Mouse (Mus musculus) kidney, embryonic 15.5 days (tissue): ENCODE results near the gene Zfp335. TPM values are rescaled to one million over a fixed set of nuclear protein-coding genes. Genes with fewer than 3 reads are reported as not detected.
A peak's percentile ranks its signal among the peaks of the same experiment; 100 is the strongest.
"Not testable (repeated sequence)": the region's sequence is repeated elsewhere in the genome, so short reads cannot be mapped to it uniquely, and the experiment has no call there.

Experiments
- ATAC-seq: fragments of 200-750 bp; cut with Nextera tagmentation; replicated peaks from 2 replicates; pipeline ENCODE4 v1.8.0; 2017; ENCODE audit warnings: moderate TSS enrichment; ENCODE audit not compliant: low FRiP score
- H3K27ac ChIP-seq: fragments of 300-500 bp; sonication (generic); 2 replicates; pipeline ENCODE4 v1.5.1; 2015; ENCODE audit warnings: mild to moderate bottlenecking, inconsistent platforms
- H3K27me3 ChIP-seq: fragments of 300-500 bp; sonication (generic); 2 replicates; pipeline ENCODE4 v1.6.1; 2015; ENCODE audit warnings: inconsistent platforms
- H3K36me3 ChIP-seq: fragments of 300-500 bp; sonication (generic); 2 replicates; pipeline ENCODE4 v1.6.1; 2015; ENCODE audit warnings: inconsistent platforms
- H3K4me1 ChIP-seq: fragments of 300-500 bp; sonication (generic); 2 replicates; pipeline ENCODE4 v1.6.1; 2015; ENCODE audit warnings: inconsistent platforms
- H3K4me2 ChIP-seq: fragments of 300-500 bp; sonication (generic); 2 replicates; pipeline ENCODE4 v1.6.1; 2015; ENCODE audit warnings: moderate library complexity, mild to moderate bottlenecking, inconsistent platforms
- H3K4me3 ChIP-seq: fragments of 300-500 bp; sonication (generic); replicated peaks from 2 replicates; pipeline ENCODE4 v1.5.1; 2015; ENCODE audit warnings: mild to moderate bottlenecking, inconsistent platforms
- H3K9ac ChIP-seq: fragments of 300-500 bp; sonication (generic); 2 replicates; pipeline ENCODE4 v1.6.1; 2015; ENCODE audit warnings: mild to moderate bottlenecking, inconsistent platforms
- H3K9me3 ChIP-seq: fragments of 300-500 bp; sonication (generic); replicated peaks from 2 replicates; pipeline ENCODE4 v1.6.1; 2016; ENCODE audit warnings: inconsistent platforms
- WGBS: fragments of 180-500 bp; shearing (Covaris S2); methylation state at CpG from one replicate; pipeline ENCODE4 v1.1.7; 2015; ENCODE audit warnings: mixed read lengths; 5-methylcytosine and 5-hydroxymethylcytosine counted together
- polyA plus RNA-seq: library from polyadenylated mRNA; unstranded; fragments of >200 nt; fragmentation: Nextera tagmentation; extraction: Ambion mirVana; gene quantifications from 2 replicates; pipeline ENCODE4 v1.2.1, GENCODE M21; 2015

Gene Zfp335
- polyA plus RNA-seq, 1 experiment from 2014 or later, result 14.4 TPM

GRCm38 (mm10) chr2:164891056-164891834 is 20.3 kb downstream of the Zfp335 start:
- H3K4me3 ChIP-seq, result no peak overlapping the region
- ATAC-seq, result no peak
- H3K36me3 ChIP-seq, result peaks cover 100% of the 10 kb centered on the region
- 82% methylated on average over 13 of the region's 13 CpGs for WGBS
- H3K27ac ChIP-seq, result no peak overlapping the region
- H3K9me3 ChIP-seq, result no peaks in the 10 kb centered on the region
- H3K9ac ChIP-seq, result no peak overlapping the region
- no peaks in the 10 kb centered on the region for H3K27me3 ChIP-seq
- no peak overlapping the region for H3K4me2 ChIP-seq
- peaks cover 8% of the 10 kb centered on the region; the same call in 1 of the 2 replicates for H3K4me1 ChIP-seq

GRCm38 (mm10) chr2:164890411-164891049 is 21.0 kb downstream of the Zfp335 start:
- Histone ChIP-seq H3K36me3 (peaks cover 100% of the 10 kb centered on the region), H3K27ac (no peak overlapping the region), H3K4me1 (peaks cover 8% of the 10 kb centered on the region; the same call in 1 of the 2 replicates), H3K9ac (no peak overlapping the region), H3K4me3 (no peak overlapping the region), H3K9me3 (no peaks in the 10 kb centered on the region), H3K27me3 (no peaks in the 10 kb centered on the region), H3K4me2 (no peak overlapping the region)
- WGBS, result 88% methylated on average over 24 of the region's 24 CpGs
- no peak for ATAC-seq

- ATAC-seq, result no peak
- no peak overlapping the region for H3K27ac ChIP-seq
- H3K4me1 ChIP-seq, result peaks cover 8% of the 10 kb centered on the region; the same call in 1 of the 2 replicates
- H3K4me3 ChIP-seq, result no peak overlapping the region
- H3K4me2 ChIP-seq, result no peak overlapping the region
- WGBS, result 87% methylated on average over 2 of the region's 2 CpGs
- H3K9ac ChIP-seq, result no peak overlapping the region
- H3K9me3 ChIP-seq, result no peaks in the 10 kb centered on the region
- no peaks in the 10 kb centered on the region for H3K27me3 ChIP-seq
- peaks cover 100% of the 10 kb centered on the region for H3K36me3 ChIP-seq
Measured at GRCm38 (mm10) chr2:164889960-164890359, 21.6 kb downstream of the Zfp335 start.

- Histone ChIP-seq H3K4me2 (no peak overlapping the region), H3K27me3 (no peaks in the 10 kb centered on the region), H3K9me3 (no peaks in the 10 kb centered on the region), H3K36me3 (peaks cover 99% of the 10 kb centered on the region), H3K27ac (no peak overlapping the region), H3K9ac (no peak overlapping the region), H3K4me3 (no peak overlapping the region), H3K4me1 (peaks cover 9% of the 10 kb centered on the region; the same call in 1 of the 2 replicates)
- 0 out of 2 replicates have a peak, but pooled peaks have one; percentile 5 for ATAC-seq
- WGBS, result 69% methylated on average over 12 of the region's 12 CpGs
Measured at GRCm38 (mm10) chr2:164888996-164889395, 22.6 kb downstream of the Zfp335 start.

GRCm38 (mm10) chr2:164886617-164887016 is 24.9 kb downstream of the Zfp335 start:
- Histone ChIP-seq H3K27ac (no peak overlapping the region), H3K36me3 (peaks cover 88% of the 10 kb centered on the region), H3K4me3 (no peak overlapping the region), H3K9ac (no peak overlapping the region), H3K4me2 (no peak overlapping the region), H3K9me3 (no peaks in the 10 kb centered on the region), H3K4me1 (peaks cover 26% of the 10 kb centered on the region), H3K27me3 (no peaks in the 10 kb centered on the region)
- ATAC-seq, result no peak
- 95% methylated on average over 10 of the region's 10 CpGs for WGBS

GRCm38 (mm10) chr2:164885788-164886187 is 25.8 kb downstream of the Zfp335 start:
- H3K27ac ChIP-seq, result no peak overlapping the region
- H3K9ac ChIP-seq, result no peak overlapping the region
- peaks cover 32% of the 10 kb centered on the region for H3K4me1 ChIP-seq
- no peaks in the 10 kb centered on the region for H3K27me3 ChIP-seq
- 62% methylated on average over 7 of the region's 7 CpGs for WGBS
- H3K9me3 ChIP-seq, result no peaks in the 10 kb centered on the region
- H3K36me3 ChIP-seq, result peaks cover 80% of the 10 kb centered on the region
- H3K4me2 ChIP-seq, result no peak overlapping the region
- H3K4me3 ChIP-seq, result no peak overlapping the region
- no peak for ATAC-seq

GRCm38 (mm10) chr2:164882619-164883018 is 28.9 kb downstream of the Zfp335 start:
- Histone ChIP-seq H3K4me1 (peaks cover 39% of the 10 kb centered on the region), H3K27ac (peak overlapping the region; percentile 54), H3K9ac (no peak overlapping the region), H3K36me3 (peaks cover 48% of the 10 kb centered on the region), H3K27me3 (no peaks in the 10 kb centered on the region), H3K9me3 (no peaks in the 10 kb centered on the region), H3K4me3 (no peak overlapping the region), H3K4me2 (no peak overlapping the region)
- ATAC-seq, result no peak
- 55% methylated on average over 9 of the region's 9 CpGs for WGBS

GRCm38 (mm10) chr2:164879568-164880277 is 31.8 kb downstream of the Zfp335 start:
- Histone ChIP-seq H3K36me3 (peaks cover 23% of the 10 kb centered on the region), H3K27me3 (no peaks in the 10 kb centered on the region), H3K4me3 (peak overlapping the region; percentile 93), H3K9me3 (no peaks in the 10 kb centered on the region), H3K9ac (peak overlapping the region; percentile 100), H3K4me1 (peaks cover 43% of the 10 kb centered on the region), H3K27ac (peak overlapping the region; percentile 100), H3K4me2 (peak overlapping the region; percentile 80)
- under 1% methylated on average over 70 of the region's 72 CpGs for WGBS
- ATAC-seq, result peak; percentile 90

GRCm38 (mm10) chr2:164879228-164879567 is 32.4 kb downstream of the Zfp335 start, which contains the start of gene Pcif1:
Gene Pcif1, plus strand, starts transcription at chr2:164879304.
- peaks cover 19% of the 10 kb centered on the region for H3K36me3 ChIP-seq
- no peaks in the 10 kb centered on the region for H3K9me3 ChIP-seq
- peaks cover 48% of the 10 kb centered on the region for H3K4me1 ChIP-seq
- H3K4me2 ChIP-seq, result peak within 1 kb of the TSS; percentile 80
- no peaks in the 10 kb centered on the region for H3K27me3 ChIP-seq
- peak; percentile 83 for ATAC-seq
- peak within 1 kb of the TSS; percentile 100 for H3K9ac ChIP-seq
- WGBS, result under 1% methylated on average over 38 of the region's 40 CpGs
- peak within 1 kb of the TSS; percentile 93 for H3K4me3 ChIP-seq
- peak within 1 kb of the TSS; percentile 100 for H3K27ac ChIP-seq

- Histone ChIP-seq H3K9me3 (no peaks in the 10 kb centered on the region), H3K4me3 (peak overlapping the region; percentile 93), H3K27ac (peak overlapping the region; percentile 100), H3K4me1 (peaks cover 50% of the 10 kb centered on the region), H3K4me2 (peak overlapping the region; percentile 80), H3K27me3 (no peaks in the 10 kb centered on the region), H3K36me3 (peaks cover 13% of the 10 kb centered on the region), H3K9ac (peak overlapping the region; percentile 100)
- peak; percentile 30 for ATAC-seq
- WGBS, result under 1% methylated on average over 28 of the region's 28 CpGs
Measured at GRCm38 (mm10) chr2:164878509-164879227, 32.9 kb downstream of the Zfp335 start.

GRCm38 (mm10) chr2:164877376-164878215 is 34.0 kb downstream of the Zfp335 start:
- not testable (repeated sequence) for H3K9ac ChIP-seq, ATAC-seq, H3K36me3 ChIP-seq, H3K9me3 ChIP-seq, H3K27me3 ChIP-seq
- Histone ChIP-seq H3K27ac (peak overlapping the region; percentile 100), H3K4me1 (peaks cover 41% of the 10 kb centered on the region), H3K4me2 (peak overlapping the region; percentile 80), H3K4me3 (peak overlapping the region; percentile 93)
- 77% methylated on average over 11 of the region's 11 CpGs for whole genome bisulfite sequencing
